In the genomic region with DNA sequence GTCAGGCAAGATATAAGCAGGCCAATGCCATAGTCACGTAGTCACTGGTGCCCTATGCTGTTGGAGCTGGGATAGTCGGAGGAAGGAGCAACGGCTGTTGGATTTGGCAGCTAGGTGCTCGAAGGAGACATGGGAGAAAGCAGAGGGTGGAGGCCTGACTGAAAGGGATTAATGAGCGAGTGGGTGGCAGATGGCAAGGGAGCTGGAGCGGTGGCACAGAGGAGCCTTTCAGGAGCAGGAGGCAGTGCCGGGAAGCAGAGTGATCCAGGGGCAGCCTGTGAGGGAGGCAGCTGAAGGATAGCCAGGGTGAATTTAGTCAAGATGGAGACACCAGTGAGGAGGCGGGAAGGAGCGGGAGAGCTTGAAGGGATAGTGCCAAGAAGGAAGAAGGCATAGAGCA, we compare ENCODE assay signal across 19 mouse cellular contexts.
DNase-seq lines count a peak whose midpoint lies in the region; ATAC-seq lines count a peak whose summit lies in the region.
"Had no signal": no experiment of that assay in that cellular context is flagged by ENCODE, and none has a peak within 500 bp of the region (broad histone marks: within the 10 kb centered on the region; RNA-seq: fewer than 3 reads in every experiment).

No protein-coding gene starts in this region.

- H3K27me3 ChIP-seq in forebrain, embryonic 14.5 days (replicated peaks; ENCODE audit: control insufficient read depth, insufficient read depth, low read length) = no peaks in the 10 kb centered on the region
- H3K27me3 ChIP-seq in forebrain, embryonic 11.5 days (ENCODE audit: control insufficient read depth, insufficient read depth, low read length) = no peaks in the 10 kb centered on the region
- H3K27me3 ChIP-seq: CH12.LX; embryonic facial prominence, embryonic 12.5 days; limb, embryonic 13.5 days; liver, embryonic 15.5 days; megakaryocyte, embryonic 14.5 days; neural tube, embryonic 13.5 days; stomach, embryonic 15.5 days had no signal

- H3K36me3 ChIP-seq in forebrain, embryonic 14.5 days (ENCODE audit: control insufficient read depth, insufficient read depth, low read length) = no peaks in the 10 kb centered on the region
- H3K36me3 ChIP-seq in forebrain, embryonic 11.5 days (ENCODE audit: control insufficient read depth, insufficient read depth, low read length) = no peaks in the 10 kb centered on the region
- H3K36me3 ChIP-seq: embryonic facial prominence, embryonic 12.5 days; liver, embryonic 15.5 days; neural tube, embryonic 13.5 days; stomach, embryonic 15.5 days had no signal

- no peaks in the 10 kb centered on the region for H3K4me1 ChIP-seq in forebrain, embryonic 14.5 days (ENCODE audit: control insufficient read depth, insufficient read depth, low read length)
- H3K4me1 ChIP-seq in forebrain, embryonic 11.5 days (replicated peaks; ENCODE audit: control insufficient read depth, insufficient read depth, low read length) = no peaks in the 10 kb centered on the region
- H3K4me1 ChIP-seq: embryonic facial prominence, embryonic 12.5 days; liver, embryonic 15.5 days; neural tube, embryonic 13.5 days; stomach, embryonic 15.5 days had no signal

- H3K4me2 ChIP-seq in forebrain, embryonic 14.5 days (ENCODE audit: low read length) = no peak overlapping the region
- H3K4me2 ChIP-seq in forebrain, embryonic 11.5 days (ENCODE audit: low read depth, low read length, severe bottlenecking) = no peak overlapping the region
- H3K4me2 ChIP-seq: embryonic facial prominence, embryonic 12.5 days; limb, embryonic 13.5 days; liver, embryonic 15.5 days; neural tube, embryonic 13.5 days; stomach, embryonic 15.5 days had no signal

- intact Hi-C loops in left cerebral cortex, postnatal 4 days (cut with DNase I) = no loop called here
- intact Hi-C loops in gastrocnemius, postnatal 14 days (cut with DNase I; ENCODE audit: low total_unique reads) = no loop called here

- no peaks in the 10 kb centered on the region for H3K9me3 ChIP-seq in forebrain, embryonic 14.5 days (replicated peaks; ENCODE audit: control insufficient read depth, low read length)
- no peaks in the 10 kb centered on the region for H3K9me3 ChIP-seq in forebrain, embryonic 11.5 days (ENCODE audit: control insufficient read depth, low read length)
- H3K9me3 ChIP-seq: embryonic facial prominence, embryonic 12.5 days; limb, embryonic 13.5 days; liver, embryonic 15.5 days; megakaryocyte, embryonic 14.5 days; neural tube, embryonic 13.5 days; stomach, embryonic 15.5 days had no signal

- H3K9ac ChIP-seq in forebrain, embryonic 14.5 days (ENCODE audit: low read length) = no peak overlapping the region
- no peak overlapping the region for H3K9ac ChIP-seq in forebrain, embryonic 11.5 days (ENCODE audit: low read length)
- H3K9ac ChIP-seq: embryonic facial prominence, embryonic 12.5 days; limb, embryonic 13.5 days; liver, embryonic 15.5 days; neural tube, embryonic 13.5 days; stomach, embryonic 15.5 days had no signal

- H3K4me3 ChIP-seq in forebrain, embryonic 14.5 days (ENCODE audit: low read depth, low read length) = no peak overlapping the region
- no peak overlapping the region for H3K4me3 ChIP-seq in forebrain, embryonic 11.5 days (ENCODE audit: low read depth, low read length)
- H3K4me3 ChIP-seq: embryonic facial prominence, embryonic 12.5 days; limb, embryonic 13.5 days; liver, embryonic 15.5 days; megakaryocyte, embryonic 14.5 days; neural tube, embryonic 13.5 days; stomach, embryonic 15.5 days had no signal

- 65% methylated on average over 9 of the region's 9 CpGs for WGBS in forebrain, embryonic 14.5 days
- 89% methylated on average over 9 of the region's 9 CpGs for WGBS in forebrain, embryonic 11.5 days

- peak; percentile 72 for ATAC-seq in forebrain, embryonic 14.5 days
- no peak for ATAC-seq in forebrain, embryonic 11.5 days (replicated peaks; ENCODE audit: low FRiP score)

- peak; percentile 60 for DNase-seq in forebrain, embryonic 14.5 days (ENCODE audit: low spot score)
- DNase-seq in forebrain, embryonic 11.5 days (ENCODE audit: low spot score) = no peak
- peak; percentile 80 for DNase-seq in left cerebral cortex, postnatal 4 days
- DNase-seq in left cerebral cortex, adult 18-20 months (ENCODE audit: low spot score in 2 of 2) = no peak
- peak; percentile 81 to 88 for DNase-seq in cerebellum, postnatal 10 days
- no peak for DNase-seq in gastrocnemius, postnatal 14 days
- no peak for DNase-seq in kidney, adult 11 months
- no peak for DNase-seq in left cerebral cortex, adult 11 months (ENCODE audit: low spot score)
- DNase-seq: adrenal gland, postnatal 25 days; gastrocnemius, postnatal 10 days; heart, postnatal 10 days; lung, postnatal 10 days had no signal

- peak overlapping the region; percentile 23; the same call in 1 of the 2 replicates for H3K27ac ChIP-seq in forebrain, embryonic 14.5 days (ENCODE audit: low read depth, low read length)
- no peak overlapping the region for H3K27ac ChIP-seq in forebrain, embryonic 11.5 days (ENCODE audit: low read depth, low read length)
- H3K27ac ChIP-seq: embryonic facial prominence, embryonic 12.5 days; limb, embryonic 13.5 days; liver, embryonic 15.5 days; neural tube, embryonic 13.5 days; stomach, embryonic 15.5 days had no signal

Comparison
In these comparisons a context has a peak if more than half of its experiments do, and no peak if none do; other contexts are left out.
1. DNase-seq: peak in forebrain, embryonic 14.5 days (single experiment), left cerebral cortex, postnatal 4 days (single experiment) and cerebellum, postnatal 10 days (2 of 2); none in forebrain, embryonic 11.5 days (single experiment), left cerebral cortex, adult 18-20 months (0 of 2), gastrocnemius, postnatal 14 days (single experiment), kidney, adult 11 months (single experiment) and left cerebral cortex, adult 11 months (single experiment).